Mouse (Mus musculus) hindbrain, embryonic 11.5 days (tissue): ENCODE data around the gene Stk32c. TPM values are rescaled to one million over a fixed set of nuclear protein-coding genes. Genes with fewer than 3 reads are reported as not detected.

ENCODE experiments used
- ATAC-seq: fragments of 200-750 bp; cut with Nextera tagmentation; 2 replicates; pipeline ENCODE4 v1.8.0; 2017; ENCODE audit warnings: mild to moderate bottlenecking, moderate TSS enrichment, moderate library complexity; ENCODE audit not compliant: low FRiP score
- DNase-seq: peaks from one replicate; pipeline ENCODE4 v3.0.0-alpha.2; 2015; ENCODE audit warnings: low spot score
- H3K27ac ChIP-seq: fragments of 300-500 bp; sonication (generic); 2 replicates; pipeline ENCODE4 v1.5.1; 2014; ENCODE audit warnings: mild to moderate bottlenecking, low read depth, low read length
- H3K27me3 ChIP-seq: fragments of 300-500 bp; sonication (generic); 2 replicates; pipeline ENCODE4 v1.6.1; 2014; ENCODE audit warnings: mild to moderate bottlenecking, low read length, moderate library complexity, mixed read lengths; ENCODE audit not compliant: control insufficient read depth, insufficient read depth
- H3K36me3 ChIP-seq: fragments of 300-500 bp; sonication (generic); 2 replicates; pipeline ENCODE4 v1.6.1; 2014; ENCODE audit warnings: mild to moderate bottlenecking, low read length, moderate library complexity, mixed read lengths; ENCODE audit not compliant: control insufficient read depth, insufficient read depth
- H3K4me1 ChIP-seq: fragments of 300-500 bp; sonication (generic); replicated peaks from 2 replicates; pipeline ENCODE4 v1.6.1; 2014; ENCODE audit warnings: low read length, mixed read lengths; ENCODE audit not compliant: control insufficient read depth, insufficient read depth
- H3K4me2 ChIP-seq: fragments of 300-500 bp; sonication (generic); replicated peaks from 2 replicates; pipeline ENCODE4 v1.6.1; 2014; ENCODE audit warnings: mild to moderate bottlenecking, low read depth, low read length
- H3K4me3 ChIP-seq: fragments of 300-500 bp; sonication (generic); 2 replicates; pipeline ENCODE4 v1.5.1; 2014; ENCODE audit warnings: low read depth, low read length
- H3K9ac ChIP-seq: fragments of 300-500 bp; sonication (generic); 2 replicates; pipeline ENCODE4 v1.6.1; 2014; ENCODE audit warnings: low read depth, low read length
- H3K9me3 ChIP-seq: fragments of 300-500 bp; sonication (generic); 2 replicates; pipeline ENCODE4 v1.6.1; 2016; ENCODE audit warnings: low read length; ENCODE audit not compliant: control insufficient read depth
- WGBS: fragments of 180-500 bp; shearing (Covaris S2); extraction: QIAGEN DNeasy Blood & Tissue Kit; methylation state at CpG from one replicate; pipeline ENCODE4 v1.1.7; 2014; 5-methylcytosine and 5-hydroxymethylcytosine counted together
- polyA plus RNA-seq: library from polyadenylated mRNA; unstranded; fragments of >200 nt; fragmentation: Nextera tagmentation; extraction: Ambion mirVana; gene quantifications from 2 replicates; pipeline ENCODE4 v1.2.1, GENCODE M21; 2014

Stk32c gene
- polyA plus RNA-seq, 1 experiment from 2014 or later: 0.54 TPM

DNA sequence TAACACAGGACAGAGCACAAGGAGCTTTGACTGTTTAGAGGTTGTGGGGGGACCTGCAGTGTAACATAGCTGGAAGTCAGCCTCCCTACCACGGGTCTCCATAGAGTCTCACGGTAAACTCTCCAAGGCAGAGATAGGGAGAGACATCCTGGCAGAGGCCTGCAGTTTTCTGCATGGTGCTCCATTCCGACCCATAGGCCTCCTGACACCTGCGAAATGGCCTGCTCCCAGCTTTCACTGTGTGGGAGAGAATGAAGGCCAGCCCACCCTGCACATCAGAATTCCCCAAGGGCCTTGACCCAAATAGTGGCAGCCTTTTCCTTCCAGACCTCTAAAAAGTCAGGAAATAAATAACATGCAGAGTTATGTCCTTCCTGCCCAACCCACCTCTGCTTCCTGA, 22.5 kb downstream of the Stk32c start:
- H3K36me3 ChIP-seq: no peaks in the 10 kb centered on the region
- ATAC-seq (no peak), DNase-seq (no peak)
- H3K4me1 ChIP-seq: peaks cover 6% of the 10 kb centered on the region
- no peak overlapping the region for H3K9ac ChIP-seq
- no peaks in the 10 kb centered on the region for H3K9me3 ChIP-seq
- H3K27ac ChIP-seq: no peak overlapping the region
- no peak overlapping the region for H3K4me2 ChIP-seq
- H3K4me3 ChIP-seq: no peak overlapping the region
- H3K27me3 ChIP-seq: peaks cover 22% of the 10 kb centered on the region
- 93% methylated on average over 4 of the region's 4 CpGs for WGBS

DNA sequence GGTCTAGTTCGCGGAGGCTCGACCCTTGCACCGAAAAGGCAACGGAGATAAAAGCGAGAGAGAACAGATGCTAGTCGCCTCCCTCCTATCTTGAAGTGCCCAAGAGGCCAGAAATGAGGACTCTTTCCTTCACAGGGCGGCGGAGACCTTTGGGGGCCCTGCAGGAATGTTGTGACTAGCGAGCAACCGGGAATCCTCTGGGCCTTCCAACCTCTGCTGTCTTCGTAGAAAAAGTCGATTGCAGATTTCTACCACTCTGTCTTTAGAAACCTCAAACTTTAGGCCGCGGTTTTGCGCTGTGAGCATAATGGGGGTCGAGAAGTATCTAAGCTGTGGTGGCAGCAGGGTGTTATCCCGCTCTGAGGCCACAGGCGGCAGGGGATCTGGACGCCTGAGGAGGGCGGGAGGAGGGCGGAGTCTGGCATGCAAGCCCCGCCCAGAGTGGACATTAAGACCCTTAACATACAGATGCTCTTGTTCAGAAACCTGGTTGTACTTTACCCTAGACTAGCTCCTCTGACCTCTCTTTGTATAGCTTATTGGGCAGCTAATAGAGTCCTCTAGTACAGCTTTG, 24.4 kb downstream of the Stk32c start:
- Histone ChIP-seq H3K4me3 (peak overlapping the region; percentile 60), H3K36me3 (no peaks in the 10 kb centered on the region), H3K9ac (peak overlapping the region; percentile 20; the same call in 1 of the 2 replicates), H3K4me2 (peak overlapping the region; percentile 97), H3K9me3 (no peaks in the 10 kb centered on the region), H3K4me1 (peaks cover 6% of the 10 kb centered on the region), H3K27me3 (peaks cover 22% of the 10 kb centered on the region), H3K27ac (no peak overlapping the region)
- DNase-seq (peak; percentile 73), ATAC-seq (peak; percentile 84)
- WGBS: 2% methylated on average over 23 of the region's 23 CpGs

DNA sequence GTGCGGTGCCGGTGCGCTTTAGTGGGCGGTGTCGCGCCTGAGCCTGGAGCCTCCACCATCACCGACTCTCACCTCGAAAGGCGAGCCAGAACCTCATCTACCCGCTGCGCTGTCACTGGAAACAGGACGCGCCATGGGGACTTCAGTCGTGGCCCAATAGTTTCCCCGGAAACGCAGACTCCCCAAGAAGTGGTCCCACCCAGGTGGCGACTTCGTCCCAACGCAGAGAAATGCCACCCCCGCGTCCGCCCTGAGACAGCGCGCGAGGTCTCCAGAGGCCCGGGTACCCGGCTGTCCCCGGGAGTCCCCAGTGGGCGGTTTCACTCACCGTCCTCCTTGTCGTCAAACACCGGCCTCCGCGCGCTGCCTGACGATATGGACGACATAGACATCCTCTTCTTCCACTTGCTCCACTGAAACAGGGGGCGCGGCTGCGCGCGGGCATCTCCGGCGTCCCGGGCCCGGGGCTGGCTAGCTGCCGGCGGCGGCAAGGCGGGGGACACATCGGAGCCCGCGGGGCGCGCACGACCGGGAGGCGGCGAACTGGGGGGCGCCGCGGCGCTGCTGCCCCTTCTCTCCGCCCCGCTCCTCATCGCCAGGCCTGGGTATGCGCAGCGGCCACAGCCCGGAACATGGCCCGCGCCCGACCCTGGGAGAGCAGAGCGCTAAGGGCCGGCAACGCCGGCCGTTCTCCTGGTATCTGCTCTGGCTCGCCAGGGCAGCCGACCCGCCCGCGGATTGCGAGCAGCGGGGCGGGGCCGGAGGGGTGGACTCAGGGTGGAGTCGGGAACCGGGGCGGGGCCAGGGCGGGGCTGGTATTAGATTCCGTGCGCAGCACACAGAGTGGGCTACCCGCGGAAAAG, 25.1 kb downstream of the Stk32c start:
- peak; percentile 98 for ATAC-seq
- Histone ChIP-seq H3K4me1 (peaks cover 6% of the 10 kb centered on the region), H3K27me3 (peaks cover 22% of the 10 kb centered on the region), H3K4me3 (peak overlapping the region; percentile 60), H3K9ac (peak overlapping the region; percentile 64), H3K36me3 (no peaks in the 10 kb centered on the region), H3K9me3 (no peaks in the 10 kb centered on the region), H3K27ac (no peak overlapping the region), H3K4me2 (peak overlapping the region; percentile 97)
- WGBS: under 1% methylated on average over 78 of the region's 94 CpGs
- peak; percentile 92 for DNase-seq

DNA sequence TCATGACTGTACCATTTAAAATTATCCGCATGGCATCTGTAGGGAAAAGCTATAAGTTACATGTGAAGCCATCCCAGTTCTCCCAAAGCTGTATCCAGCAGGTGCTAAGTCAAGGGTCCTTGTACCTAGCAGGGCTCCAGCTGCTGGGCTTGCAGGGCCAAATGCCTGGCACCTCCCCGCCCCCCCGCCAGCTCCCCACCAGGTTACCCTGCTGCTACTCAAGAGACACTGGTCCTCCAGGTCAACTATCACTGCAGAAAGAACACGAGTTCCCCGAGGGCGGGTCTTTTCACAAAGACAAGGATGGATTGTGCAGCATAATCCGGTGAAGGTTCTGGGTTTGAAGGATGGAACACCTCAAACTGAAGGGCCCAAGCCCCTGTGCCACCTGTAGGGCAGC, 25.8 kb downstream of the Stk32c start:
- peak overlapping the region; percentile 60 for H3K4me3 ChIP-seq
- ATAC-seq (no peak), DNase-seq (no peak)

DNA sequence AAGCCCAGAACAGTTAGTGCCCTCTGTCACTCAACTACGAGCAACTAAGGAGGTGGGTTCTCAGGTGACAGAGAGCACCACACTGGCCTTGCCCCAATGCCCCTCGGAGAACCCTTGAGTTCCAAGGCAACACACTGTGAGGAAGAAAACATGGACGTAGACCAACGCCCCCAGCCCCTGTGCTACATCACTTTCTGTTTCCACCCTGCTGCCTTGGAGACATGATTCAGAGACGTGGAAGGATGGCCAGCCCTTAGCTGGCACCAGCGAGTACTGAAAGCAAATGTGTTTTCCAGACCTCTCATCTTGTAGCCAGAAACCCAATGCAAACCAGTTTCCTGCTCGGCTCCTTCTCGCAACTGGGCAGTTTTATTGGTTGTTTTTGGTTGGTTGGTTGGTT, 26.7 kb downstream of the Stk32c start:
- peaks cover 6% of the 10 kb centered on the region for H3K4me1 ChIP-seq
- 67% methylated on average over 8 of the region's 8 CpGs for WGBS
- no peaks in the 10 kb centered on the region for H3K9me3 ChIP-seq
- no peak overlapping the region for H3K4me2 ChIP-seq
- ATAC-seq (no peak), DNase-seq (no peak)
- no peak overlapping the region for H3K27ac ChIP-seq
- peaks cover 22% of the 10 kb centered on the region for H3K27me3 ChIP-seq
- no peak overlapping the region for H3K9ac ChIP-seq
- H3K36me3 ChIP-seq: no peaks in the 10 kb centered on the region
- H3K4me3 ChIP-seq: no peak overlapping the region

More for the DNA sequence above, 25.8 kb downstream of the Stk32c start:
- H3K4me2 ChIP-seq: peak overlapping the region; percentile 97
- WGBS: 29% methylated on average over 7 of the region's 7 CpGs
- H3K36me3 ChIP-seq: no peaks in the 10 kb centered on the region
- H3K9me3 ChIP-seq: no peaks in the 10 kb centered on the region
- no peak overlapping the region for H3K9ac ChIP-seq
- H3K27ac ChIP-seq: no peak overlapping the region
- H3K27me3 ChIP-seq: peaks cover 22% of the 10 kb centered on the region
- H3K4me1 ChIP-seq: peaks cover 6% of the 10 kb centered on the region

DNA sequence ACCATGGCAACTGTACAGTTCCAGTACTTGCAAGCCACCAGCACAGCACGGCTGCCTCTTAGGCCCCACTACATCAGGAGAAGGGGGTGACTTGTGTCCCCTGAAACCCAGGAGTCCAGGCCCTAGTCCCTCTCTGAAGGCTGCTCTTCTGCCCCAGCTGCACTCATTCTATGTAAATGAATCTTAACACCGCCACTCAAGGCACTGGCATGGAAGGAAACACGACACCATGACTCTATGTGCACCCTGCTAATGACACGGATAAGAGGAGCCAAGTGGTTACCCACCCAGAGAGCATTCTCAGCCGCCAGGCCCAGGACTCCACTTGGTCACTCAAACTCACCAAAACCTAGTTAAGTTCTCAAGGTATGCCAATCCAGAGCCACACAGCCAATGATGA, 27.1 kb downstream of the Stk32c start:
- DNase-seq (no peak), ATAC-seq (no peak)
- H3K4me2 ChIP-seq: no peak overlapping the region
- 50% methylated on average over 5 of the region's 5 CpGs for WGBS
- H3K9me3 ChIP-seq: no peaks in the 10 kb centered on the region
- no peak overlapping the region for H3K4me3 ChIP-seq
- H3K4me1 ChIP-seq: peaks cover 6% of the 10 kb centered on the region
- no peak overlapping the region for H3K9ac ChIP-seq
- H3K27ac ChIP-seq: no peak overlapping the region
- peaks cover 22% of the 10 kb centered on the region for H3K27me3 ChIP-seq
- no peaks in the 10 kb centered on the region for H3K36me3 ChIP-seq

DNA sequence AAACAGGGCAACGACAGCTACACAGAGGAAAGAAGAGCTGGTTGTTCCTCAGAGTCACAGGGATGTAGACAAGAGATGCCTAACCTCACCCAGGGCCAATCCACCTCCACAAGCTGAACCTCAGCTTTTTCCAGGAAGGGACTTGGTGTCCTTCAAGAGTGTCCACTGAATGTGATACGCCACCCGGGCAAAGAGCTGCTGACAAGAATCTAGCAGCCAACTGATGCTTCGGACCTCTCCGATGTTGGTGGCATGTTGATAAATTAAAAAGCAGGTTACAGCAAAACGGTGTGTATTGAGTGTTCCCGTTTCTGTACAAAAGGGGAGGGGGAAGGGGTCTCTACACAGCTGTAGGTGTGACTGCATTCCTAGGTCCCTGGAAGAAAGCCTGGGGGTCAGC, 28.3 kb downstream of the Stk32c start:
- ATAC-seq: no peak
- H3K27me3 ChIP-seq: peaks cover 22% of the 10 kb centered on the region
- H3K27ac ChIP-seq: no peak overlapping the region

DNA sequence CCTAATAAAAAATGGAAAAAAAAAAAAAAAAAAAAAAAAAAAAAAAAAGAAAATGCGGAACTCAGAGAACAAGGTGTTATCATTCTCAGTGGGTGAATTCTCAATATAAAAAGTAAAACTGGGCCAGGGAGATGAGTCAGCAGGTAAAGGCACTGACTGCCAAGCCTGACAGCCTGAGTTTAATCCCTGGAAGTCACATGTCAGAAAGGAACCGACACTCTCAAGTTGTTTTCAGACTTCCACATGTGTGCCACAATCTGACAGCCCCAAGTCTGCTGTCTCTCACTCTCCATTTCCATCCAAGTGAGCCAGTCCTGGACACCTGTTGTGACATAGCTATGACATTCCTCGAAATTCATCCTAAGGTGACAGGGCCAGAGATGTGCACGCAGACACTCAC, 28.7 kb downstream of the Stk32c start:
- Histone ChIP-seq H3K27me3 (peaks cover 22% of the 10 kb centered on the region), H3K4me2 (no peak overlapping the region), H3K9ac (no peak overlapping the region), H3K9me3 (no peaks in the 10 kb centered on the region), H3K27ac (no peak overlapping the region), H3K36me3 (no peaks in the 10 kb centered on the region), H3K4me3 (no peak overlapping the region), H3K4me1 (peaks cover 6% of the 10 kb centered on the region)
- ATAC-seq (no peak), DNase-seq (no peak)
- WGBS: 79% methylated on average over 4 of the region's 4 CpGs

More for the DNA sequence above, 28.3 kb downstream of the Stk32c start:
- DNase-seq: no peak
- H3K9ac ChIP-seq: no peak overlapping the region
- no peak overlapping the region for H3K4me2 ChIP-seq
- no peaks in the 10 kb centered on the region for H3K9me3 ChIP-seq
- H3K4me3 ChIP-seq: no peak overlapping the region
- peaks cover 6% of the 10 kb centered on the region for H3K4me1 ChIP-seq
- H3K36me3 ChIP-seq: no peaks in the 10 kb centered on the region
- 84% methylated on average over 7 of the region's 7 CpGs for WGBS

DNA sequence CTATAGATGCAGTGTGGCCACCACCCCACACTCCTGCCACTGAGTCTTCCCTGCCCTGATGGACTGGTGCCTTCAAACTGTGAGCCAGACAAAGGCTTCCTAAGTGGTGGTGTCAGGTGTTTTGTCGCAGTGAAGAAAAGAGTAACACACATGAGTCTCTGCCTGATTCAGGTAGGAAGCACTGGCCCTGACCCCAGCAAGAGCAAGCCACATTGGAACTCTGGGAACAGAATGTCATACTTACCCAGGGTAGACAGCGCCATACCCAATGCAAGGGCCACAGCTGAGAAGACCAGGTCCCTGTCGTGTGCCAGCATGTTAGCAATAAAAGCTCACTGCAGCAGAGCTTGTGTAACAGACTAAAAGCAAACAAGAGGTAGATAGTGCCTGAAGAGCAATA, 33.0 kb downstream of the Stk32c start:
- Histone ChIP-seq H3K4me2 (no peak overlapping the region), H3K4me3 (no peak overlapping the region), H3K27me3 (no peaks in the 10 kb centered on the region), H3K4me1 (no peaks in the 10 kb centered on the region), H3K27ac (no peak overlapping the region), H3K9ac (no peak overlapping the region), H3K9me3 (no peaks in the 10 kb centered on the region), H3K36me3 (no peaks in the 10 kb centered on the region)
- ATAC-seq (no peak), DNase-seq (no peak)
- 92% methylated on average over 3 of the region's 3 CpGs for WGBS
